Mouse (Mus musculus) olfactory bulb, adult 2 months (tissue): Measurements from ENCODE around the gene Dock2.

Experiments used
- CTCF ChIP-seq: fragments of 200-500 bp; IDR thresholded peaks from 2 replicates; pipeline ENCODE4 v1.5.1; 2012; ENCODE audit warnings: low read depth, mild to moderate bottlenecking, low read length, moderate library complexity; ENCODE audit not compliant: insufficient read depth
- POLR2A ChIP-seq: fragments of 200-500 bp; IDR thresholded peaks from 2 replicates; pipeline ENCODE4 v1.6.1; 2012; ENCODE audit warnings: mild to moderate bottlenecking, low read depth, low read length, moderate library complexity; ENCODE audit not compliant: insufficient read depth

- TF ChIP-seq CTCF (no peak), POLR2A (no peak)
Measured at GRCm38 (mm10) chr11:34708278-34708677, 75.4 kb downstream of the Dock2 start.
